Mouse (Mus musculus): ENCODE data around the gene Milr1.

GRCm38 (mm10) chr11:106817156-106817555 lies 66.1 kb downstream of the Milr1 start:
- no peak for TF ChIP-seq CTCF (IDR thresholded peaks at IDR 0.05; ENCODE audit: control insufficient read depth, insufficient read depth, insufficient read length)
- no peak for TF ChIP-seq MYOD1 (IDR thresholded peaks at IDR 0.05; ENCODE audit: control insufficient read depth, insufficient read length, low read depth)
- TF ChIP-seq CEBPB (IDR thresholded peaks at IDR 0.05; ENCODE audit: low read depth) = no peak
- TF ChIP-seq MAX (IDR thresholded peaks at IDR 0.05) = no peak
- no peak for TF ChIP-seq FOSL1 (IDR thresholded peaks at IDR 0.05; ENCODE audit: insufficient read depth, low read length, poor library complexity, severe bottlenecking)
